Mouse (Mus musculus): ENCODE measurements around the gene Scd2.

- no peak for TF ChIP-seq CTCF (IDR thresholded peaks at IDR 0.05; ENCODE audit: low read depth)
- TF ChIP-seq EP300 (IDR thresholded peaks at IDR 0.05; ENCODE audit: low read depth) = no peak
These were observed 12.7 kb upstream of the Scd2 start for GRCm38 (mm10) chr19:44280755-44281154.

All from liver, embryonic 14.5 days (tissue).